Mouse (Mus musculus) T-cell, adult 2 months (primary cell): ENCODE measurements around the gene Ybx1.

Experiments
- DNase-seq: peaks from one replicate; pipeline ENCODE4 v3.0.0; 2022; ENCODE audit warnings: low spot score

The Ybx1 gene

DNA sequence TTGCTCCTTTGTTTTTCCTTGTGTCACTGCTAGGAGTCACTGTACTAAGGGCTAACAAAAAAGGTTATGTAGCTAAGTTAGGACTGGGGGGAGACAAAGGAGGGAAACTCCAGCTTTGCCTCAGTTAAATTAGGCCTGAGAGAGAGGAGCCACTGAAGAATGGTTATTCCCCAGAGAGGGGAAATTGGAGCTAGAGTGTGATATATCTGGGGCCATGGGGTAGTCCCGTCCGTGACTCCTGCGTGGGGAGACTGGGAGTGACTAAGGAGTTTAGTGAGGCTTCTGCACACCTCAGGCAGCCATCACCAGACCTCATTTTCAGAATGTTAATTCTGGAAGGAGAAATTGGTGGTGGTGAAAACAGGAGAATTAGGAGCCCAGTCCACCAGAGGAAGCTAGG lies 60.1 kb downstream of the Ybx1 start:
- no peak for DNase-seq

DNA sequence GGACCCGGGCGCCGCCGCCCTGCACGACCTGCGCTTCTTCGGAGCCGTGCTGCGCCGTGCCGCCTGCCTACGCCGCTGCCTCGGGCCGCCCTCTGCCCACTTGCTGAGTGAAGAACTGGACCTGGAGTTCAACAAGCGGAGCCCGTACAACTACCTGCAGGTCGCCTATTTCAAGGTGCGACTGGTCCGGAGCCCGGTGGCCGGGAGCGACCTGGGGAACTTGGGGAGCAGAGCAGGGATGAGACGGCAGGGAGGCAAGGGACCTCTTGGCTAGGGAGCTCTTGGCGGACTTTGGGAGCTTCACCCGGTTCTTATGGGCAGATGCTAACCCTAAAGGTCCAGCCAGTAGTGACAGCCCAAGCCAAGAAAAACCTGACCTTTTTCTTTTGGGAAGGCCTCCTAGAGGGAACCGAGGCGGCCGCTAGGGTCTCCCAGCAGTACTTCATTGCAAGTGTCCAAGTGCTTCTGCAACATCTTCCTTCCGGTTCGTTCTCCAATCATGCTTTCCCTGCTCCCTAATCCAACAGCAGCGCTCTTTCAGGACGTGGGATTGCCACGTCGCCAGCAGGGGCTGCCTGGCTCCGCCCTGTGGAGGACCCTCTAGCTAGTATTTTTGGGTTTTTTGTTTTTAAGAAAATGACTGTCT lies 61.0 kb downstream of the Ybx1 start:
- DNase-seq: no peak

DNA sequence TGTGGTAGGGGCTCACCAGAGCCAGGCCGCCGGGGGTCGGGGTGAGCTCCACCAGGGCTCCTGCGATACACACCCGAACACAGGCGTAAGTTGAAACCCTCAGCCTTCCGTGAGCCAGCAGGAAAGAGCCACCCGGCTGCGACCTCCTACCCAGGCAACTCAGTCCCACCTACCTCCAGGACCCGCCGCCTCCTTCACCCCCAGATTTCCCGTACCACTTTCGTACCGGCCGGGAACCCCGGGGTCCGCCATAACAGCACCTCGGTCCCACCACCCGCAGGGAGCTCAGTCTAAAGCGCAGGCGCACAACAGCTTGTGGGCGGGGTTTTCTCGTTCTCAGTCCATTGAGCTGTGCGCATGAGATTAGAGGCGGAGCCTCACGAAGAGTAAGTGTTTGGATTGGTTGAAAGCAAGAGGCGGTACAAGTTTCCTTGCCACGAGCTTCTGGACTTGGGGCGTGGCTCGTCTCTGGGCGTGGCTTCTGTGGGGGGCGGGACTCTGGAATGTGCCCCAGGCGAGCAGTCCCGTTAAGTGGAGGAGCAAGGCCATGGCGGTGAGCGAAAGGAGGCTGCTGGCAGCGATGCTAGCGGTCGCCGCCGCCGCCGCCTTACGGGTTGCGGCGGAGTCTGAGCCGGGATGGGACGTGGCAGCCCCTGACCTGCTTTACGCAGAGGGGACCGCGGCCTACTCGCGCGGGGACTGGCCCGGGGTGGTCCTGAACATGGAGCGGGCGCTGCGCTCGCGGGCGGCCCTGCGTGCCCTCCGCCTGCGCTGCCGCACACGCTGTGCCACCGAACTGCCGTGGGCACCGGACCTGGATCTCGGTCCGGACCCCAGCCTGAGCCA lies 61.8 kb downstream of the Ybx1 start, which contains the start of the genes AU022252 and P3h1:
TSS of gene AU022252 (minus strand) at position 303 of the 846 bp plus-strand sequence.
TSS of gene P3h1 (plus strand) at position 506 of the 846 bp plus-strand sequence.
- DNase-seq: peak; percentile 99
